Mouse (Mus musculus) regulatory T cell (primary cell): ENCODE data around the gene 2610001J05Rik.

Experiments used
- in situ Hi-C: fragments of 300-600 bp; cut with MboI, MseI; formaldehyde crosslinking; loops from one replicate; pipeline ENCODE4 v1.15.1; 2025; ENCODE audit warnings: high pct_unique_total_duplicates

Gene 2610001J05Rik

DNA sequence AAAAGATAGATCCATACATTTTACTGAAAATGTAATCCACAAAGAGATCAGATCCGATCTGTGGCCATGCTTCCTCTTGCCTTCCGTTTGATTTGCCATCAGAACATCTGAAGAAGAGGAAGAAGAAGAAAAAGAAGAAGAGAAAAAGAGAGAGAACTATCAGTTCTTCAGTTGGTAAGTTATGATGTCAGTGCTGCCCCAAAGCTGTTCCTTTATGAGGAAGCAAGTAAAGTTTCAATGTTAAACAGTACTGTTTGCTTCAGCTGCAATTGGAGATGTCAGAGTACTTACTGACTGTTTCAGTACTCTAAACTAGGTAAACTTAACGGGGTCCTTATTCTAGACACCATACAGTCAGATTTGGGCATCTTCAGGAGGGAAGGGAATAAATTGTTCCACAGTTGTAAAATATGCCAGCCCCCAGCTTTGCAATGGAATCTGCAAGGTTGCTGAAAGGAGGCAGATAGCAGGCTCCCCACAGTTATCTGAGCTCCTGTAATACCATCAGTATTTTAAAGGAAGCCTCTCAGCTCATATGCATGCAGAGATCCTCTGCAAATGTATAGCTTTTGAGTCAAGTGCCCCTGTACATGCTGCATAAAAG lies 34.2 kb downstream of the 2610001J05Rik start:
- in situ Hi-C loops, result no loop called here

DNA sequence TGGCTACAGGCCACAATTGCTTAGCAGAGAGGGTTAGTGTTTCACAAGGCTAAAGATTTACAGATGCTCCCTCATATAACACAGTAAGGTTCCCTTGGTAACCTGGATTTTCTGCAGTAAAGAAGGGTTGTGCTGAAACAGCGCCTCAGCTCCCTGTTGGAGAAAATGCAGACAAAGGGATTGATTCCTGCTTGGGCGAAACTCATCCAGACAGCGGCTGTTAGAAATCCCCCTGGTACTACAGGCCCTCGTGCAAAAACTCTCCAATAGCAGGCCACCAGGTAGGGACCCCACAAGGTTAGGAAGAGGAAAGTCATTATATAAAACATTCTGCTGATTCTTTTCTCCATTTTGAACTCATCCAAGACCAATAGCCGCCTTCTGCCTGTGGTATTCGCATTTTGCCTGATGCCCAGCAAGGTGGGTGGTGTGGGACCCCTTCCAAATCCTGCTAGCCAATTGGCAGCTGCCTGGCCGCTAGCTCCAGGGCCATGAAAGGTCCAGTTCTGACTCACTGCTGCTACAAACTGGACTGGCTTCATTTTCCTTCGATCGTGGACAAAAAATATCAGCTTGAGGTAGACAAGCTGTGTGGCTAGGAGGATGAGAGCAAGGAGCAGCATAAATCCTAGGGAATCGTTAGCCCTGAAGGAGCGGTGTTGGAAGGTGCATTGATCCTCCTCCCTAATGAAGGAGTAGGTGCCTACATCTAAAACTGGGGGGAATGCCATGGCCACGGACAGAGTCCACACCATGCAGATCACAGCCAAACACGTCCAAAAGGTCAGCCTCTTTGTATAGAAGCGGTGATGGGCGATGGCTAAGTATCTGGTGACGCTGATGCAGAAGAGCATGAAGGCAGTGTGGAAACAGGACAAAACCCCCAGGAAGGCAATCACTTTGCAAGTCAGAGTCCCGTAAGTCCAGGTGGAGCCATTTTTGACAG lies 35.3 kb downstream of the 2610001J05Rik start:
- in situ Hi-C loops, result no loop called here

GRCm38 (mm10) chr6:13832770-13833169 lies 38.5 kb downstream of the 2610001J05Rik start:
- in situ Hi-C loops, result no loop called here

- in situ Hi-C loops, result no loop called here
These were observed 42.4 kb downstream of the 2610001J05Rik start for GRCm38 (mm10) chr6:13828877-13829276.
